Mouse (Mus musculus) NIH3T3 (cell line): Measurements from ENCODE around the gene Nek9.
"Not testable (repeated sequence)": the region's sequence is repeated elsewhere in the genome, so short reads cannot be mapped to it uniquely, and the experiment has no call there.

Experiments
- DNase-seq: peaks from one replicate; pipeline ENCODE4 v3.0.0-alpha.2; 2012; ENCODE audit warnings: low read depth

The Nek9 gene

DNA sequence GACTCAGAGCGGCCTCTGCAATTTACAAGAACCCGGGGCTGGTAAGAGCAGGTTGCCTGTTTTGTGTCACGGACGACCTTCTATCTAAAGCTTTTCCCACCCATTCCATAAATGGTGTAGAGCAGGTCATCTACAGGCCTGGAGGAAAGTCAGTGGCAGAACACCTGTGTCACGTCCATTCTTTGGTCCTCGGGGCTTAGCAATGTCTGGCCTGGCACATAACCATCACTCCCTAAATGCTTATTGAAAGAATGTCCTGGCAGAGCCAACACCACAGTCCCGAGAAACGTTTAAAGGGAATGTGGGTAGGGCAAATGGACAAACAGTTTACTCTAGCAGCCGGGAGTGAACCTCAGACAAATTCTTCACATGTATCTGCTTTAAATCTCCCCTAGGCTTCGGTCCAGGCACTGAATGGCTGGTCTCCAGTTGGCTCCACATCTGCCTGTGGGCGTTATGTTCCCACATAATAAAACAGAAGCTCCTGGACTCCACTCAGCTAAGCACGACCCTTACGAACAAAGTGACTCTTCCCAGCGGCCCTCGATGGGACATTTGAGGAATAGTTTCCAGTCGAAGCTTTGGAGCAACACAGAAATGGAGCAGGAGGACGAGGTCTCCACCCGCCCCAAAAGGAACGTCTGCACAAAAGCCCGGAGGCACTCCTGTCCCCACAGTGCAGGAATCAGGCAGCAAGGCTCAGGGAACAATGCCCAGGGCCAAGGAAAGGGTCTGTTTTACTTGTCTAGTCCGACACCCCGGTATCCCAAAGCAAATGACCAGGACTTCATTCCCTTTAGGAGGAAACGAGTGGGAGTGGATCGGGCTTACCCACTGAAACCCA is 49.8 kb downstream of the Nek9 start:
- DNase-seq = peak; percentile 85

GRCm38 (mm10) chr12:85288486-85289156 is 50.5 kb downstream of the Nek9 start, which contains the start of gene Zc2hc1c:
TSS of gene Zc2hc1c (plus strand) at chr12:85288591.
- DNase-seq = peak; percentile 92

GRCm38 (mm10) chr12:85287809-85288485 is 51.2 kb downstream of the Nek9 start, which contains the start of gene Acyp1:
TSS of gene Acyp1 (minus strand) at chr12:85288438.
- DNase-seq = peak; percentile 42

DNA sequence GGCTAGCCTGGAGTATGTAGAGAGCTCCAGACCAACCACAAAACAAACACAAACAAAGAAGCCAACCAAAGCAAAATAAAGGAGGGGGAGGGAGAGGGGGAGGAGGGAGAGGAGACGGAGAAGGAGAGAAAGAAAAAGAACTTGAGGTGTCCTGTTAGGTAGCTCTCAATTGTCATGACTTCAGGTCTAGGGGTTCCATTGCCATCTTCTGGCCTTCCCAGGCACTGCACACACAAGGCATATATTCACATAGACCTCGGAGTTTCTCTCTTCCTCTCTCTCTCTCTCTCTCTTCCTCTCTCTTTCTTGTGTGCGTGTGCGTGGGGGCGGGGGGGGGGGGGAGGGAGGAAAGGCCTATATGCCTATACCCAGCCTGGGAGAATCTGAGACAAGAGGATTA is 52.2 kb downstream of the Nek9 start:
- peak; percentile 51 for DNase-seq

DNA sequence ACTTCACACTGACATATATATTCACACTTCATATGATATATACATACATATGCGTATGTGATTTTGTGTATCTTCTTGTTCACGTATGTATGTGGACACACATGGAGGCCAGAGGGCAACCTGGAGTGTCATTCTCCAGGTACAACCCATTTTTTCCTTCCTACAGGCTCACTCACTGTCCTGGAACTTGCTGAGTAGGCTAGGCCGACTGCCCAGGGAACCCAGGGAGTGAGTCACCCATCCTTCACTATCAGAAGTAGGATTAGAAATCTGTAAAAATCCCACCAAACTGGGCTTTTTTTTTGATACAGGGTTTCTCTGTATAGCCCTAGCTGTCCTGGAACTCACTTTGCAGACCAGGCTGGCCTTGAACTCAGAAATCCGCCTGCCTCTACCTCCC is 54.2 kb downstream of the Nek9 start:
- DNase-seq = peak; percentile 67

- no peak for DNase-seq
Measured at GRCm38 (mm10) chr12:85284331-85284730, 54.8 kb downstream of the Nek9 start.

- DNase-seq = not testable (repeated sequence)
Measured at GRCm38 (mm10) chr12:85281756-85282155, 57.4 kb downstream of the Nek9 start.

GRCm38 (mm10) chr12:85280845-85281651 is 58.1 kb downstream of the Nek9 start:
- DNase-seq = no peak

DNA sequence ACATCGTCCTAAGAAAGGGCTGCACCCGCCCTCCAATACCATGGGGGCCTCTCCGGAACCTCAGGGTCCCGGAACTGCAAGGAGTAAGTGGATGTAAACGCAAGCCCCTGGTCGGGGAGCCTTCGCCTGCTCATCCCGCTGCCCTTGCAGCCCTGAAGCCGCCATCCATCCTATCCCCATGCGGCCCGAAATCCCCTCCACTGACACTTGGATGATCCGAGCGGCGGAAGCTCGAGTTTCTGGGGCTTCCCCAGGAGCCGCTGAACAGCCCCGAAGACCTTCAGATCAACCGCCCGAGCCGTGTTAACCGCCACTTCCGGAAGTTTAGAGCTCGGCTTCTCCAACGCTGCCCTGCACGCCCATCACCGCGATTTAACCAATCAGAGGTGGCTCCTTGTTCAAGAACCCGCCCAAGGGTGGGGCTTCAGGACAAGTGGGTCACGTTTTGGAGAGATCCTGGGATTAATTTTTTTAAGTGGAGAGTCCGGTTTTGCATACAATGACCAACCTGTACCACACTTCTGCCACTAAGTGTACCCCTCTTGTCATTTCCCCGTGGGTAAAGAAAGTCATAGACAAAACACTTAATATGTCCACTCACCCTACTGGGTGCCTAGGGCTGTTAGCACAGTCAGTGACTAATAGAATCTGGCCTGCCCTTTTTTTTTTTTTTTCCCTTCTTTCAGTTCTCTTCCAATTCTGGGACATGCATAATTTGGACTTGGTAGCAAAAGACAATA is 58.9 kb downstream of the Nek9 start:
- DNase-seq = peak; percentile 99

- peak; percentile 27 for DNase-seq
Measured at GRCm38 (mm10) chr12:85279396-85280080, 59.6 kb downstream of the Nek9 start.

GRCm38 (mm10) chr12:85278919-85279318 is 60.2 kb downstream of the Nek9 start:
- no peak for DNase-seq

GRCm38 (mm10) chr12:85276273-85276672 is 62.9 kb downstream of the Nek9 start:
- DNase-seq = no peak

- peak; percentile 45 for DNase-seq
Measured at GRCm38 (mm10) chr12:85273508-85273907, 65.7 kb downstream of the Nek9 start.

DNA sequence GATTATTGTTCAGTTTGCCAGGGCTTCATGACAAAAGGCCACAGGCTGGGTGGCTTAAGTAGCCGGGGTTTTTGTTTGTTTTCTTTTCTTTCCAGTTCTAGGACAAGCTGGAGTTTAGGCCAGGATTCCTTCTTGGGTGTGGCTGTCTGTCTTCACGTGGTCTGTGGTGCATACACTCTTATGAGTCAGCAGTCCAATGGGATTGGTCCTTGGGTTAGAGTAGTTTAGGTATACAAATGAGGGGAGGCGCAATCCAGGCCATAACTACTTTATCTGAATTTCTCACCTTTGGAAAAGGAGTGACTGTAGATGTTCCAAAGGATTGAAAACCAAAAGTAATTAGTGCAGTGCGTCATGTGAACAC is 67.3 kb downstream of the Nek9 start:
- DNase-seq = peak; percentile 52

DNA sequence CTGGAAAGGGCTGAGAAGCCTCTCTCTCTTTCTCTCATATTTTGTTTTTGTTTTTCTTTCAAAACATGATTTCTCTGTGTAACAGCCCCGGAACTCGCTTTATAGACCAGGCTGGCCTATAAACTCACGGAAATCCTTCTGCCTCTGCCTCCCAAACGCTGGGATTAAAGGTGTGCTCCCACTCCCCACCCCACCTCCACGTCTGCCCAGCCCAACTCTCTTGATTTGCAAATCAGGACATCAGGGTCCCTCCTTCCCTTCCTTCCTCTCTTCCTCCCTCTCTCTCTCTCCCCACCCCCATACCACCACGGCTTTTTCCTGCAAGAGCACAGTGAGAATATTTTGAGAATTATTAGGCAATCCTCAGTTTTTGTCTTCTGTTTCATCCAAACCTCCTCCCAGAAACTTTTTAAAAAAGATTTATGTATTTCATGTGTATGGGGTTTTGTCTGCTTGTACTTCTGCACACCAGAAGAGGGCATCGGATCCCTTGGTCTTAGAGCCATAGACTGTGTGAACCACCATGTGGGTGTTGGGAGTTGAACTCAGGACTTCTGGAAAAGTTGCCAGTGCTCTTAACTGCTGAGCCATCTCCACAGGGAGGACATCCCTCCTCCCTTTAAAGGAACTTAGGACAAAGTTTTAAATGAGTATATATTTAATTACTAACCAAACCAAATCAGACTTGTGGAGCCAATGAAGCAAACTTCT is 67.9 kb downstream of the Nek9 start:
- peak; percentile 21 for DNase-seq

- no peak for DNase-seq
Measured at GRCm38 (mm10) chr12:85270319-85270718, 68.8 kb downstream of the Nek9 start, which contains the start of gene Mlh3. TSS of gene Mlh3 (minus strand) at chr12:85270599.

GRCm38 (mm10) chr12:85269821-85270220 is 69.3 kb downstream of the Nek9 start:
- DNase-seq = no peak

DNA sequence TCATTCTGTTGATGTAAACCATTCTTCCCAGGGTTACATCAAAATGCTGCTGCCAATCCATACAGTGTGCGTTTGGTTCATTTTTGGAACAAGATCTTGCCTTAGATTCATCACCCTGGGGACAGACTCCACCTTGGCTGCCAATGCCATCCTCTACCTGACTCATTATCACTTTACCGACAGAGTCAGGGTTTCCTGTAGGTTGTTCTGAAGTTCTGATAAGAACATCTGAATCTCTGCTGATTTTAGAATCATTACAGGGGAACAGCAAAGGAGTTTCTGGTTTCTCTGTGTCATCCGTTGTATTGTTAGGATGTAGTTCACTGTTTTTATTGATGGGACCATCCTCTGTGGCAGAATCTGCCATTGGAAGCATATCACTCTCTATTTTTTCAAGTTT is 72.9 kb downstream of the Nek9 start:
- DNase-seq = no peak

- peak; percentile 41 for DNase-seq
Measured at GRCm38 (mm10) chr12:85264940-85265339, 74.2 kb downstream of the Nek9 start.

DNA sequence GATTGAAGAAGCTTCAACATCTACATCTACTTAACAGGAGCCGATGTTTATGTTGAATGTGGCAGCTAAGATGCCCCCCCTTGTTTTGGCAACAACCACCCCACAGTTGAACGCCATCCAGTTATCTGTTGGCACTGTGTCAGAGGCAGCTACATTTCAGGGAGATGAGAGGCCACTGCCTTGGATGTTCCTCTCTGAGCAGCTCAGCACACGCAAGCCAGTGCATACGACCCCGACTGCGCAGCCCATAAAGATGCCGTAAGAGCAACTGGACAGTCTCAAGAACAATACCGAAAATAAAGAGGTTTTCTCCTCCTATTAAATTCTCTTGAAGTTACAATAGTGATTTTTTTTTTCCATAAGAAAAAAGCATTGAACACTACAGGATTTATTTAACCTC is 74.6 kb downstream of the Nek9 start:
- DNase-seq = peak; percentile 43
